Mouse (Mus musculus): ENCODE measurements around the gene Msh2. TPM values are rescaled to one million over a fixed set of nuclear protein-coding genes. Genes with fewer than 3 reads are reported as not detected.

Msh2 gene
- polyA plus RNA-seq, 1 experiment, result 63.4 TPM

DNA sequence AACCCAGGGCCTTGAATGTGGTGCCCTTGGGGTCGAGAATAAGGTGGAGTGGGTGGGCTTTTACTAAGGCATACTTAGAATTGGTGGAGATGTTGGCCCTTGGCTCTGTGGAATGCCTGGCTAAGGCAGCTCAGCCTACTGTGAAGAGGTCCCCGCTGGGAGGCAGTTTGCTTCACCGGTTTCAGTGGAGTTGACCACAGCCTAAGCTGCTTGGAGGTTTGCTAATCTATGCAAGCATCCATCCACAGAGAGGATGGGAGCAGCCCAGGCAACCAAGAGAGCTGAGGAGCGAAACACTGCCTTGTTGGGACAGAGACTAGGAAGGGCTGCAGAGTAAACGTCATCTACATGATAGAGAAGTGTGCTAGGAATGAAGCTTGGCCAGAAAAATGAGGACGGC is 24.7 kb downstream of the Msh2 start:
- TF ChIP-seq GATA1 (IDR thresholded peaks at IDR 0.05; ENCODE audit: low read length), result no peak

DNA sequence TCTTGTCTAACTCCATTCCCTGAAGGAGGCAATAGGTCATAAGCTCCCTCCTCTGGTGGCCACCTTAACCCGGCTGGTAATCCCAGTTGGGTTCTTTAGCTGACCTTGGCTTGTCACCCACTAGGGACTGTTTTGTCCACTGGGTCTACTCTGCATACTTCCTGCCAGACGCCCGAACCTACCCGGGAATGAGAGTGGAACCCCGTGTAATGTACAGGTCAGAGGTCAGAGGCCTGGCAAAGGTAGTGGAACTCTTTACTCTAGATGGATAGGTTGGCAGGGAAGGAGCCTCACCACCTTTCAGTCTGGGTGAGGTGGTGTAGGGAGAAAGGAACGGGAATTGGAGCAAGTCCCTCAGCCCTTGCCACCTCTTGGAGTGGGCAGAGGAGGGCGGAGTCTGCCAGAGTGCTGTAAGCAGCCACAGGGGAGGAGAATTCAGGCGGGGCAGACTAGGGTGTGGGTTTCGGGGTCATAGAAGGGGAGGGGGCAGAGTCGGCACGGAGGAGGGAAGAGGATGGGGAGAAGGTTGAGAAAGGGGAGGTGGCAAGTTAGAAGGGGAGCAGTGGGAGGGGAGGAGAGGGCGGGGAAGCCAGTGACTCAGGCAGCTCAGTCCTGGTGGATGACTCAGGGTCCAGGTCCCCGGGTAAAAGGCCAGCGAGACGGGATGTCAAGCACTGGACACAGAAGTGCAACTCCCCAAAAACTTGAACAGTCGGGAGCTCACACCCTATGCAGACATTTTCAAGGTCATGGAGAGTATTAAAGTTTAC is 27.1 kb downstream of the Msh2 start:
- TF ChIP-seq GATA1 (IDR thresholded peaks at IDR 0.05; ENCODE audit: low read length), result no peak

DNA sequence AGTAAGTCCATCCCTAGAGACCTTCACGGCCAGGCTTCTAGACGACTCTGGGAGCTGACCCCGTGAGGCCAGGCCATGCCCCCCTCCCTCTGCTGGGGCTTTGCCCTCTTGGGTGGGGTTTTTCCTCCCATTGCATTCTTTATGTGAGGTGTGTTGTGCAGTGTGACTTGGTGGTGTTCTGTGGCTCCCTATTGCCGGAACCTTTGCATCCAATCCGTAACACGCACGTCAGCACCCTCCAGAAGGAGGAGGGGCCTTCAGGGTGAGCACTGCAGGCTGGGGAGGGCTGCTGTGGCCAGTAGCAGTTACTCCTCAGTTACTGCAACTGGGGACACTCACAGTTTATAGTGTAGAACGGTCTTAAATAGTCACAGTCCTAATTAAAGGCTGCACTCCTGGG is 28.0 kb downstream of the Msh2 start:
- no peak for TF ChIP-seq GATA1 (IDR thresholded peaks at IDR 0.05; ENCODE audit: low read length)

DNA sequence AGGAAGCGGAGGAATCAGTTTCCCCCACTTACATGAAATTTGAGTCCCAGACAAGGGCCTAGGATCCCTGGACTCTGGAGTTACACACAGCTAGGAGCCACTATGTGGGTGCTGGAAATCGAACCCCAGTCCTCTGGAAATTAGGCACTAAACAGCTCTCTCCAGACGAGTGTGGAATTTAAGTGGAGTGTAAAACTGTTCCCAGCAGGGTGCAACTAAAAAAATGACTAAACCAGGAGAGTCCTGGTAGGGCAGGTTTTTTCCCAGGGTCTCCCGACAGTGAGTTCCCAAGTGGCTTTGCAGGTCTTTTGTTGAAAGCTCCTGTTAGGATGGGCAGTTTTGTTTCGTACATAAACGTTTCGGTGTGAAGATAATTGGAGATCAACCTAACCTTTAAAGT is 52.6 kb downstream of the Msh2 start:
- TF ChIP-seq GATA1 (IDR thresholded peaks at IDR 0.05; ENCODE audit: low read length), result no peak

DNA sequence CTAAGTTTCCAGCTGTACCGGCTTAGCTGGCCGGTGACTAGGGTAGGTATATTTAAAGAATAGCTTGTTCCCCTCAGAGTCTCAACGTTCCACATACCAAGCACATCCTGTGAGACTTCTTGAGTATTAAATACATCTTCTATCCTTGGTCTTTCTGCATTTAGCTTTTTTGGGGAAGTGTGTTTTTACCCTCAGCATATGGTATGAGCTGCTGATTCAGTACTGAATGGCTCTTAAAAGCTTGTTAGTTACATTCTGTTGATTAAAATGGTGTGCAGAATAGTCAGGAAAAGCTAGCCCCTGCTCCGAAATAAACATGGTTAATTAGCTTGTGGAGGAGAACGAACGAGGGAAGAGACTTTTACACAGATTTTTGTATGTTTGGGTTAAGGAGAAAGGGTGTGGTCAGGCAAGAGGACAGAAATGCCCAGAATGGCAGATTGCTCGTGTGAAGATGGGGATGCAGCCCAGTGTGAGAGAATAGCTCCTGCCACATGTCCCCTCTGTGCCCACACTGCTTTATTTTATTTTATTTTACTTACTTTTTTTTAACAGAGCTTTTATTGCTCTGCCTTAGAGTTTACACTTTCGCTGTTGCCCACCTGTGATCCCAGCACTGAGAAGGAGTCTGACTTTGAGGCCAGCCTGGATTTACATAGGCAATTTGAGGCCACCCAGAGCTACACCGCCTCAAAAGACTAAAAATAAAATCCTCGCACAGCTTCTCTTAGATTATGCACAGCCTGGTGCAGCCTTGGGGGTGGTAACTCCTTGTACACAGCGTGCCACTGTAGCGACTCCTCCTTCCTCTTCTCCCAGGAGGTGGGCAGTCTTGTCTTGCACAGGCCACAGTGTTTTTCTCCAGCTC is 54.6 kb downstream of the Msh2 start:
- no peak for TF ChIP-seq GATA1 (IDR thresholded peaks at IDR 0.05; ENCODE audit: low read length)

DNA sequence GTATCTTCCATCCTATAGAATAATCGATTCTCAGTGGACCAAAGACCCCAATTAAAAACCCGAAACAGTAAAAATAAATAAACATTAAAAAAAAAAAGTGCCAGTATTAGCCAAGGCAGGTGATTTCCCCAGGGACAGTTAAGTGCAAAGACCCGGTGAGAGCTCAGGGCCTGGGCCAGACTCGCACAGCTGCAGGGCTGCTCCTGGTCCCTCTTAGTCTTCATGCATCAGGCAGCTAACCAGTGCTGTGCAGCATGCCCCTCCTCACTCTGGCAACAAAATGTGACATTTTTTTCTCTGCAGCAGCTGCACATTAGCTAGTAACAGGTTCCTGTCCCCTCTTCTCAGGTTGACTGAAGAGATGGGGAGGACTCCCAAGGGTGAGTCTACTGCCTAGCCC is 59.8 kb downstream of the Msh2 start:
- no peak for TF ChIP-seq GATA1 (IDR thresholded peaks at IDR 0.05; ENCODE audit: low read length)

DNA sequence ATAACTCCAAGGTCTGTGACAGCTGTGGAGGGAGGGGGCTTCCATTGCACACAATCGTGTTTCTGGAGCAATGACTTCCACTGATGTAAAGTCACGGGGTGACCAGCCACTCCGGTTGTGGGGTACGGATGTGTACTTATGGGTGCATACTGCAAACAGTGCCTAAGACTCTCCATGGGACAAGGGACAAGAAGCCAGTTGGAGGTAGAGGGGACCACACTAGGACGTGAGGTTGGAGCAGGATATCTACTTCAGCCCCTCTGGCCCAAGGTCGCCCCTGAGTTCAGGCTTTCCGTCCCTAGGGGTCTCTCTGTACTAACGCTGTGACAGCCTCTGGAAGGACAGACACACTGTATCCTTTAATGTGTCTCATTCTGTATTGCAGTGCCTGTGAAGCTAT is 62.3 kb downstream of the Msh2 start:
- TF ChIP-seq GATA1 (IDR thresholded peaks at IDR 0.05; ENCODE audit: low read length), result no peak

DNA sequence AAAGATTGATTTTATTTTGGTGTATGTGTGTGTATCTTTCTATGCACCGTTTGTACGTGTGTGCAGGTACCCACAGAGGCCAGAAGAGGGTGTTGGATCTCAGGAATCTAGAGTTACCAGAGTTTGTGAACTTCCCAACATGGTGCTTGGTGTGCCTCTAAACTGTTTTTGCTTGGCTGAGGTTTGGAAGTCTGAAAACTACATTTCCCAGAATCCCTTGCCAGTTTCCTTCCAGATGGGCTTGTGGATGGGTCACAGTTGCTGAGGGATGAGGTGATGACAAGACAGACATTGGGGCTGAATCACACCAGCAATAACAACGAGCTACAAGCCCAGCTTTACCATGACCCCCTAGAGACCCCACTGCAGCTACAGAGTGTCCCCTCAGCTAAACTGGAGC is 65.0 kb downstream of the Msh2 start:
- no peak for TF ChIP-seq GATA1 (IDR thresholded peaks at IDR 0.05; ENCODE audit: low read length)

DNA sequence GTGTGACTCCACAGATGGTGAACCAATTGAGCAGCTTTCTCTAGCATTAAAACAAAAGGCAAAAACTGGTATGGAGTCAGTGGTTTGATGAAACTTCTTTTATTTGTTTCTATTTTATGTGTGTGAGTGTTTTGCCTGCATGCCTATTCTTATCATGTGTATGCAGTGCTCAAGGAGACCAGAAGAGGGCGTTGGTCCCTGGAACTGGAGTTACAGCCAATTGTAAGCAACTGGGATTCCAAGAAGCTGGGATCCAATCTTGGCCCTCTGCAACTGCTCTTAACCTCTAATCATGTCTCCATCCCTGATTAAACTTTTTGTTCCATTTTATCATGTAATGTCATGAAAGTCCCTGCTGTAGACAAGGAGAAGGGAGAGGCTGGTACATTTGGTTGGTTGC is 67.7 kb downstream of the Msh2 start:
- no peak for TF ChIP-seq GATA1 (IDR thresholded peaks at IDR 0.05; ENCODE audit: low read length)

DNA sequence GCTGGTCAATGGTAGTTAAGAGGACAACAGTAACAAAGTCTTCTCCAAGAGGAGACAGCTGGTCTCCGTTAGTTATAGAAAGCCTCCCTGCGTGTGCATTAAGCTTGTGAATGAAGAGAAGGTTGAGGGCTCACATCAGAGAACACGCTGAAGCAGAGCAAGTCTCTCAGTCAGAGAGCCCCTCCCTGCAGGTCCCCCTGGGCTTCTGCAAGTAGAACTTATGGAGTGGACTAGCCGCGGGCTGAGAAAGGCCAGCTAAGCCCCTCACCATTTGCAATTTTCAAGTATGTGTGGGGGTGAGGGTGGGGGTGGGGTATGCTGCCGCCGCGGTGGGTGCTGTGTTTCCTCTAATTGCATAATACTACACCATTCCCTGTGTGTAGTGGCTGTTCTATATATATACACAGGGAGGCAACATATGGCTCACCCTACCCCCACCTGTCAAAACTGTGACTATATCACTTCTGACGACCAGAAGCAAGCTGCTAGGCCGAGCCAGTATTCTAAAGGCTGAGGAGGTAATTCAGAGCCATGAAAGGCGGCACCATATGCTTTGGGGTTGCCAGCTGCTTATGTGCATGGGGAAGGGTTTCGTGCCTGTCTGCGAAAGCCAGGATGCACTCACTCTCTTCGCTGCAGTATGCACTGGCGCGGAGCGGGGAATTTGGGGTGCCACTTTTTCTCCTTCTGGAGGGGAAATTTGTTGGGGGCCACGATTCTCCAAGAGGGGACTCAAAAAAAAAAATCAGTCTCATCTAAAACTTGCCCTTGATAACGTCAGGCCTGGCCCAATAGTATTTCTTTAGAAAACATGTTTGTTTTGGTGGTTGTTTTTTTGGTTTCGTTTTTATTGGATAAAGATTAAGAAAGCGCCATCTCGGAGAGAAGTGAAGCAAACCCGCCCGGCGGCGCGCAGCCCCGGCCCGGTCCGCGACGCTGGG is 73.1 kb downstream of the Msh2 start:
- no peak for TF ChIP-seq GATA1 (IDR thresholded peaks at IDR 0.05; ENCODE audit: low read length)

DNA sequence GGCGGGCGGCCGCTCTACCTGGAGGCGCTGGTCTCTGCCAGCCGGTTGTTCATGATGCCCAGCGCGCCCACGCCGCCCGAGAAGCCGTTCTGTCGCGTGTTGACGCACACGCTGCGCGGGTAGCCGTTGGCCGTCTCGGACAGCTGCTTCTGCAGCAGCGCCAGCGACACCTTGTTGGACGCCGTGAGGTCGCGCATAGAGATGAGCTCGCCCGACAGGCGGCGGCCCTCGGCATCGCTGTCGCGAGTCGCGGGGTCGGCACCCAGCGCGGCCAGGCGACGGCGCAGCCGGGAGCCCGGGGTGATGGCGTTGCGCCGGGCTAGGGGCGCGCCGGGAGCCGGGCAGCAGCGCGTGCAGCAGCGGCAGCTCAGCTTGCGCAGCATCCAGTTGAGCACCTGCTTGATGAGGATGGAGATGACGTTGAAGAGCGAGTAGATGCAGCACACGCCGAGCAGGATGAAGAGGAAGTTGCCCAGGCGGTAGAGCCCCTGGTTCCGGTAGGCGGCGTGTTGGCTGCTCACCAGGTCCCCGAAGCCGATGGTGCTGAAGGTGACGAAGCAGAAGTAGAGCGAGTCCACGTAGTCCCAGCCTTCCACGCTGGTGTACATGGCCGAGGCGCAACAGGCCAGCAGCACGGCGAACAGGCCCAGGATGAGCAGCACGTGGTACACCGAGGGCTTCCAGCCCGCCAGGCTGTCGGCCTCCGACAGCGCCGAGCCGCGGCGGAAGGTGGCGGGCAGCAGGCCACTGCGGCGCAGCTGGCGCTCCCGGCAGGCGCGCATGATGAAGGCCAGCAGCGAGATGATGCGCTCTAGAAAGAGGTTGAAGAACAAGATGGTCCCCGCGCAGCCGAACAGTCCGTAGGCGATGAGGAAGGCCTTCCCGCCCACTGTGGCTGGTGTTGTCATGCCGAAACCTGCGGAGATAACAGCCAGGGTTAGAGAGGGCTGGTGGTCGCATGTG is 74.1 kb downstream of the Msh2 start:
- TF ChIP-seq GATA1 (IDR thresholded peaks at IDR 0.05; ENCODE audit: low read length), result no peak

DNA sequence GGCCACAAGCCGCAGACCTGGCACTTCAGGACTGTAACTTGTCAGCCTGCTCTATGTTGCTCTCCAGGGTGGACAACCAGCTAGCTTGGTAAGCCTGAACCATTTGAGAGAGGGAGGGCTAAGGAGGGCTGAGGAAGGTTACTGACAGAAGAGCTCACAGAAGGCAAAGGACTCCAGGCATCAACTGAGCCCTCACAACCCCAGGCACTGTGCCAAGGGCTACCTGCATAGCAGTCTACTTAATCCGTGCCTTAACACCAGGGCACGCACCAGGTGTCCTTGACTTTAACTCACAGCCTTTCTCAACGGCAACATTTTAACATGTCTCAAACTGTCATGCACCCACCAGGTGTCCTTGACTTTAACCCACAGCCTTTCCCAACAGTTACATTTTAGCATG is 88.2 kb downstream of the Msh2 start:
- no peak for TF ChIP-seq GATA1 (IDR thresholded peaks at IDR 0.05; ENCODE audit: low read length)

DNA sequence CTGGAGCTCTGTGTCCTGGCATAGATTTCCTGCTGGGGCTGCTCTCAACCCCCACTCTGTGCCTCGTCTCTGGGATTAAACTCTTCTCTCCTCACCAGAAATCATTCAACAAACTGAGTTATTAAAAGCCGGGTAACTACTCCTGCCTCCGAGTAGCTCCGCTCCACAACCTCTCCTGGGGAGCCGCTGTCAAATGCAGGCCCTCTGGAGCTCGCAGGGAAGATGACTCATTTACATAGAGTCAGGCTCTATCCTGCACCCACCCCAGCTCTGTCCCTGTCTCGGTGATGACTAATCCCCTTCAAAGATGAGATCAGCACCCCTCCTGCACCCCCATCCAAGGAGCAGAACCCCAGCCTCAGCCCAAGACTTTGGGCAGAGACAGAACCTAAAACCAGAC is 91.0 kb downstream of the Msh2 start:
- no peak for TF ChIP-seq GATA1 (IDR thresholded peaks at IDR 0.05; ENCODE audit: low read length)

DNA sequence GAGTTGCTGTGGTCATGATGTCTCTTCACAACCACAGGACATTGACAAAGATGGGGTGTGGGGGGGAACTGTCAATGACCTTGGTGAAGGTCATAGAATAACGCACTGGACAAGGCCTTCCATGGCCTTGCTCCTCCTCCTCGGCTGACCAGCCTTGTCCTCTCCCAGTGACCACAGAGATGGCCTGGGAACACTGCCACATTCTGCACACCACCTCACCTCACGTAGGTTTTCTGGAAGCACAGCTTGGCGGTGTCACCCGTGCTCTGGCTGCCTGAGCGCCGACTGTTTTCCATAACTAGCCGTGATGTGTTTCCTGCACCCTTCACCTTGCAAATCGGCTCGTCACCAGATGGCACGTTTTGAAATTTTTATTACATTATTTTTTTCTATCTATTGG is 92.9 kb downstream of the Msh2 start:
- no peak for TF ChIP-seq GATA1 (IDR thresholded peaks at IDR 0.05; ENCODE audit: low read length)

DNA sequence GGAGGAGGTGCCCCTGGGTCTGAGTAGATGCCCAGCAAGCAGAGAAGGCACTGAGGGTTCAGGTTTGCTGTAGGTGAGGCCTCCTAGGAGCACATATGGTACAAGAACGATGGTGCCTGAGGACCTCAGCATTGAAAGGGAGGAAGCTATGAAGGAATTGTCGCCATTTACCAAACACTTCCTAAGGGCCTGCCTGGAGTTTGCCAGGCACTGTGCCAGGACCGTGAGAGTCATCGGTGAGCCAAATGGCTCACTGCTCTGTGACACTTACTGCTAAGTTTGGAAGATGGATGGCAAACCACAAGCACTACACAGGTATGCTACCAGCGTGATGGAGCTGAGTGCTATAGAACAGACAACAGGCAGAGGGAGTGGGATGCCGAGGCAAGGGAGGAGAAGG is 94.8 kb downstream of the Msh2 start:
- TF ChIP-seq GATA1 (IDR thresholded peaks at IDR 0.05; ENCODE audit: low read length), result no peak
